Mouse (Mus musculus) layer of hippocampus, adult 8-10 months (tissue): ENCODE data around the gene Me1. TPM values are rescaled to one million over a fixed set of nuclear protein-coding genes. Genes with fewer than 3 reads are reported as not detected.

ENCODE experiments used
- DNase-seq, 2 experiments: peaks; one replicate each; pipeline ENCODE4 v3.0.0; 2022; ENCODE audit warnings: low spot score in 2 of 2
- total RNA-seq, 4 experiments: library from RNA; stranded (reverse); gene quantifications; 2 replicates each; pipeline ENCODE4 v1.2.4; 2022

The Me1 gene
- total RNA-seq, 4 experiments from 2014 or later: 65.8 to 71.6 (median 68.2) TPM

DNA sequence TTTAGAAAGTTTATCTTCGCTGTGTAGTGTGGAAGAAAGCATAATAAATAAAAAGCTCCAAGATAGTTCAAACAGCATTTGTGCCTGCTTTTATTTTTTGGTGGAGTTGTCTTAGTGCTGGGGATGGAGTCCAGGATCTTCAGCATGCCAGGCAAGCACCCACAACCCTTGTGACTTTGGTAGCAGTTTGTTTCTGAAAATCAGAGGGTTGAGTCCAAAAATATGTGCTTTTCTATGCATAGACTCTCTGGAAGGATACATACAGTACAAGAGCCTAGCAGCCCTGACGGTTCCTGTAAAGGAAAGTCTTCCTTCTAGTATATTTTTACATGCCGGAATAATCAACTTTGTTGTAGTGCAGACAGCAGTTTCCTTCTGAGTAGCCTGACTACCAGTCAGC, 145.0 kb downstream of the Me1 start:
- no peak for DNase-seq

GRCm38 (mm10) chr9:86549637-86550162, 146.1 kb downstream of the Me1 start:
- DNase-seq: no peak

DNA sequence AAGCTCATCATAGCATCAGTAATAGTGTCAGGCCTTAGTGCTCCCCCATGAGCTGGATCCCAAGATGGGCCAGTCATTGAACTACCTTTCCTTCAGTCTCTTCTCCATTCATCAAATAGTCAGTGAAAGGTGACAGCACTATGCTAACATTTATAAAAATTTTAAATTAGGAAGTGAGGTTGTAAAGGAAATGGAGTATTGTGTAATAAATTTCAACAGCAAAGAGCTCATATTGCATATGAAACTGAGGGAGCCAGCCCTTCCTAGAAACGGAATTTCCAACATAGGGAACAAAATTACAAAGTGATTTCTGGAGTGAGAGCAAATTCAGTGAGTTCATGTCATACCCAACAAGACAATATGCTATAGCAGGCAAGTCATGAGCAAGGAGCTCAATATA, 151.2 kb downstream of the Me1 start:
- no peak for DNase-seq

DNA sequence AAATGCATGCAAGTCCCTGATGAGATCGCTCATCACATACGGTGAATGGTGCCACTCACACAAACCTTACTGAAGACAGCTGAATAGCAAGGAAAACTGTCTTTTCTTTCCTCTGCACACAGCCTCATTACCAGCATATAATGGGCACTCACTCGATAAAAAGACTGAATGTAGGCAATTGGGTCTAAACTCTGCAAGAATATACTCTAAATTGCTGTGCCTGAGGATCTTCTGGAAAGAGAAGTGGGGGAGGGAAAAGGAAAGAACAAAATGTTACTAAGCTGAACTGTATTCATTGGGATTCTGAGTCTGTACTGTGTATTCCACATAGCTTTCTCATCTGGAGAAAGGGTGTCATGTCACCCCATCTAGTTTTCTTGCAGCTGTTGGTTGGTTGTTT, 152.3 kb downstream of the Me1 start:
- DNase-seq: no peak

GRCm38 (mm10) chr9:86534071-86534470, 161.7 kb downstream of the Me1 start:
- DNase-seq: no peak

Other genes with a start within 250 kb of the Me1 start
- 1 to 10 TPM; 4.2 to 5.3 (median 4.9) TPM for gene Ube2cbp, start 231.0 kb downstream of the Me1 start, total RNA-seq
- gene Dop1a, start 228.8 kb downstream of the Me1 start, total RNA-seq: 10 to 100 TPM; 54.9 to 68.2 (median 63.7) TPM
- 10 to 100 TPM; 16.4 to 19.5 (median 18.6) TPM for gene Pgm3, start 124.1 kb downstream of the Me1 start, total RNA-seq
- 10 to 100 TPM; 29.2 to 34.4 (median 30.7) TPM for gene Rwdd2a, start 124.0 kb downstream of the Me1 start, total RNA-seq
- 1 to 10 TPM; 4.6 to 6.4 (median 5.7) TPM for gene Prss35, start 47.7 kb upstream of the Me1 start, total RNA-seq
- gene Snap91, start 184.7 kb upstream of the Me1 start, total RNA-seq: 100 to 1,000 TPM; 356 to 410 (median 379) TPM